10 mouse cellular contexts compared by ENCODE assay signal in the genomic region with DNA sequence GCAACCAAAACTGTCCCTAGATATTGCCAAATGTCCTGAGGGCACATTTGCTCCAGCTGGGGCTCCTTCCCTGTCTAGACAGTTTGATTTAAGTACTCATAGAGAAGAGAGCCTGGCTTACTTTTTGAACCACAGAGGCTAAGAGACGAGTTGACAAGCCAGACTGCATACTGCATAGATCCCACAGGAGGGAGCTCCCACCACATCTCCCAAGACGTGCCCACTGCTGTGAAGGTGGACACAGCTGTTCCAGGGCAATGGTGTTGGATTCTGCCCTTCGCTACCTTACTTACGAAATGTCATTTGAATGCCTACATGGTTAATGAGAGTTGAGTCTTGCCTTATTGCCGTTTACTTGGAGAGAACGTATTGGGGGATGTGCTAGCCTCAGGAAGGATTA. TPM values are rescaled to one million over a fixed set of nuclear protein-coding genes. Genes with fewer than 3 reads are reported as not detected.
DNase-seq lines count a peak whose midpoint lies in the region; ATAC-seq and TF ChIP-seq lines count a peak whose summit lies in the region.
"Had no signal": no experiment of that assay in that cellular context is flagged by ENCODE, and none has a peak within 500 bp of the region (broad histone marks: within the 10 kb centered on the region; RNA-seq: fewer than 3 reads in every experiment).

No protein-coding gene starts in this region.

- no peaks in the 10 kb centered on the region for H3K4me1 ChIP-seq in kidney, embryonic 14.5 days (ENCODE audit: control insufficient read depth, insufficient read depth, low read length)
- H3K4me1 ChIP-seq in cortical plate, adult 2 months (ENCODE audit: control insufficient read depth, insufficient read depth, low read length): 0 out of 2 replicates have a peak, but pooled peaks cover 2% of the 10 kb centered on the region
- peaks cover 3 to 17% of the 10 kb centered on the region in 2 experiments; a peak in 3 of 4 replicates for H3K4me1 ChIP-seq in liver, embryonic 14.5 days (replicated peaks; ENCODE audit: control insufficient read depth in 2 of 2, insufficient read depth in 2 of 2, low read length in 1 of 2)
- H3K4me1 ChIP-seq: stomach, embryonic 15.5 days had no signal

- no peak for TF ChIP-seq POLR2A in cortical plate, adult 2 months (IDR thresholded peaks at IDR 0.05; ENCODE audit: extremely low read depth, insufficient read depth, low read length)

- 47% methylated on average over 6 of the region's 6 CpGs for WGBS in kidney, embryonic 14.5 days
- WGBS in liver, embryonic 14.5 days (ENCODE audit: insufficient replicate concordance): 57% methylated on average over 6 of the region's 6 CpGs

- peak; percentile 18 for DNase-seq in kidney, postnatal 14 days
- DNase-seq in ES-CJ7 (ENCODE audit: low read depth, low spot score): peak; percentile 41
- DNase-seq in liver, embryonic 14.5 days (ENCODE audit: low read depth in 3 of 3, low spot score in 3 of 3): no peak
- no peak for DNase-seq in spleen, postnatal 14 days (ENCODE audit: low spot score in 2 of 2)
- no peak for DNase-seq in cerebellum, postnatal 36 days

- H3K4me2 ChIP-seq in kidney, embryonic 14.5 days (replicated peaks; ENCODE audit: low read depth, low read length): no peak overlapping the region
- H3K4me2 ChIP-seq in liver, embryonic 14.5 days (ENCODE audit: low read depth): peak overlapping the region; percentile 6; the same call in 1 of the 2 replicates
- H3K4me2 ChIP-seq: limb, embryonic 13.5 days; stomach, embryonic 15.5 days had no signal

- TF ChIP-seq CTCF in cortical plate, adult 2 months (IDR thresholded peaks at IDR 0.05; ENCODE audit: extremely low read depth, insufficient read depth, low read length): peak; percentile 69
- TF ChIP-seq CTCF in liver, embryonic 14.5 days (IDR thresholded peaks at IDR 0.05; ENCODE audit: low read depth): peak; percentile 74

- H3K27ac ChIP-seq in kidney, embryonic 14.5 days (ENCODE audit: low read depth, low read length): no peak overlapping the region
- no peak overlapping the region; the same call in 1 of the 2 replicates for H3K27ac ChIP-seq in cortical plate, adult 2 months (ENCODE audit: insufficient read depth, low read length)
- no peak overlapping the region for H3K27ac ChIP-seq in liver, embryonic 14.5 days
- H3K27ac ChIP-seq: limb, embryonic 13.5 days; stomach, embryonic 15.5 days had no signal

- ATAC-seq in kidney, embryonic 14.5 days (ENCODE audit: low FRiP score, low TSS enrichment): no peak; the same call in 1 of the 2 replicates
- ATAC-seq in liver, embryonic 14.5 days (ENCODE audit: insufficient read depth): peak; percentile 32; the same call in 1 of the 2 replicates
- ATAC-seq in erythroid progenitor cell, adult 5-6 weeks (replicated peaks; ENCODE audit: low FRiP score, poor library complexity, severe bottlenecking): no peak

- no peak overlapping the region for H3K9ac ChIP-seq in kidney, embryonic 14.5 days (ENCODE audit: low read depth, low read length)
- no peak overlapping the region for H3K9ac ChIP-seq in liver, embryonic 14.5 days (replicated peaks)
- H3K9ac ChIP-seq: limb, embryonic 13.5 days; stomach, embryonic 15.5 days had no signal

- no peak overlapping the region for H3K4me3 ChIP-seq in kidney, embryonic 14.5 days (ENCODE audit: low read length)
- no peak overlapping the region for H3K4me3 ChIP-seq in cortical plate, adult 2 months (ENCODE audit: insufficient read depth, low read length)
- no peak overlapping the region for H3K4me3 ChIP-seq in liver, embryonic 14.5 days (ENCODE audit: insufficient read depth in 1 of 2, low read depth in 2 of 2, low read length in 2 of 2)
- H3K4me3 ChIP-seq: limb, embryonic 13.5 days; stomach, embryonic 15.5 days had no signal

- TF ChIP-seq EP300 in liver, embryonic 14.5 days (IDR thresholded peaks at IDR 0.05; ENCODE audit: low read depth): no peak

- no peaks in the 10 kb centered on the region for H3K27me3 ChIP-seq in kidney, embryonic 14.5 days (ENCODE audit: control insufficient read depth, insufficient read depth, low read length)
- H3K27me3 ChIP-seq in liver, embryonic 14.5 days (ENCODE audit: control insufficient read depth, insufficient read depth, low read length): no peaks in the 10 kb centered on the region
- H3K27me3 ChIP-seq: limb, embryonic 13.5 days; stomach, embryonic 15.5 days had no signal

- H3K36me3 ChIP-seq in kidney, embryonic 14.5 days (ENCODE audit: control insufficient read depth, insufficient read depth, low read length): no peaks in the 10 kb centered on the region
- H3K36me3 ChIP-seq in liver, embryonic 14.5 days (replicated peaks; ENCODE audit: control insufficient read depth, insufficient read depth, low read depth): no peaks in the 10 kb centered on the region
- H3K36me3 ChIP-seq: limb, embryonic 13.5 days; stomach, embryonic 15.5 days had no signal

- H3K9me3 ChIP-seq in kidney, embryonic 14.5 days (ENCODE audit: control insufficient read depth, low read length): no peaks in the 10 kb centered on the region
- H3K9me3 ChIP-seq in liver, embryonic 14.5 days (ENCODE audit: control insufficient read depth, low read length): no peaks in the 10 kb centered on the region
- H3K9me3 ChIP-seq: limb, embryonic 13.5 days; stomach, embryonic 15.5 days had no signal

RNA-seq across cellular contexts. Expression of gene Hsph1, which starts 6.2 kb away (rescaled TPM):
- polyA plus RNA-seq in kidney, embryonic 14.5 days (2014; fragmentation: Nextera tagmentation; extraction: Ambion mirVana): 35.4 and 68.4 TPM in 2 replicates
- polyA plus RNA-seq in cortical plate, adult 2 months (2012; rRNA removed): 209 and 217 TPM in 2 replicates
- 12.6 and 33.5 TPM in 2 replicates for polyA plus RNA-seq in liver, embryonic 14.5 days (2012; rRNA removed)
- polyA plus RNA-seq in liver, embryonic 14.5 days (2014; fragmentation: Nextera tagmentation; extraction: Ambion mirVana): 23.5 and 28.1 TPM in 2 replicates
- total RNA-seq in erythroid progenitor cell, adult 5-6 weeks (2015; ENCODE audit: low replicate concordance): 11.2 and 36.9 TPM in 2 replicates
- total RNA-seq in erythroid progenitor cell, adult 5-6 weeks (2017; ENCODE audit: low replicate concordance): 3.8 and 23.2 TPM in 2 replicates

RNA-seq across cellular contexts. Expression of gene B3glct, which starts 35.7 kb away (rescaled TPM):
- 17.7 and 21.9 TPM in 2 replicates for polyA plus RNA-seq in kidney, embryonic 14.5 days (2014; fragmentation: Nextera tagmentation; extraction: Ambion mirVana)
- 14.2 and 17.0 TPM in 2 replicates for polyA plus RNA-seq in cortical plate, adult 2 months (2012; rRNA removed)
- polyA plus RNA-seq in liver, embryonic 14.5 days (2012; rRNA removed): 2.3 and 2.9 TPM in 2 replicates
- 4.1 and 5.0 TPM in 2 replicates for polyA plus RNA-seq in liver, embryonic 14.5 days (2014; fragmentation: Nextera tagmentation; extraction: Ambion mirVana)
- total RNA-seq in erythroid progenitor cell, adult 5-6 weeks (2015; ENCODE audit: low replicate concordance): 4.0 and 11.7 TPM in 2 replicates
- 5.1 and 6.7 TPM in 2 replicates for total RNA-seq in erythroid progenitor cell, adult 5-6 weeks (2017; ENCODE audit: low replicate concordance)

Comparison
In these comparisons a context has a peak if more than half of its experiments do, and no peak if none do; other contexts are left out.
1. DNase-seq: peak in kidney, postnatal 14 days (single experiment) and ES-CJ7 (single experiment); none in liver, embryonic 14.5 days (0 of 3), spleen, postnatal 14 days (0 of 2) and cerebellum, postnatal 36 days (0 of 2).